Mouse (Mus musculus) spleen, postnatal 10 days (tissue): ENCODE data around the gene Slc16a14.
"Not testable (repeated sequence)": the region's sequence is repeated elsewhere in the genome, so short reads cannot be mapped to it uniquely, and the experiment has no call there.

Experiments
- DNase-seq, 2 experiments: peaks; one replicate each; pipeline ENCODE4 v3.0.0; 2021 to 2022; ENCODE audit warnings: low spot score in 2 of 2

Slc16a14 gene

GRCm38 (mm10) chr1:84934503-84935333, at the start of gene Slc16a14:
Slc16a14 (minus strand) TSS chr1:84935134.
- DNase-seq, result no peak

- DNase-seq, result not testable (repeated sequence)
These were observed 26.8 kb upstream of the Slc16a14 start for GRCm38 (mm10) chr1:84961779-84962178.

GRCm38 (mm10) chr1:84957713-84958112, 22.8 kb upstream of the Slc16a14 start:
- DNase-seq, result not testable (repeated sequence)

GRCm38 (mm10) chr1:84956771-84957170, 21.8 kb upstream of the Slc16a14 start:
- DNase-seq, result not testable (repeated sequence)

GRCm38 (mm10) chr1:84952456-84953181, 17.7 kb upstream of the Slc16a14 start:
- peak in 1 of 2 experiments; percentile 0 for DNase-seq

- no peak for DNase-seq
These were observed 16.6 kb upstream of the Slc16a14 start for GRCm38 (mm10) chr1:84951566-84951965.

- no peak for DNase-seq
These were observed 12.5 kb upstream of the Slc16a14 start for GRCm38 (mm10) chr1:84947390-84947789.

GRCm38 (mm10) chr1:84945950-84946349, 11.0 kb upstream of the Slc16a14 start:
- DNase-seq, result no peak

- DNase-seq, result no peak
These were observed 8.6 kb upstream of the Slc16a14 start for GRCm38 (mm10) chr1:84943549-84943948.

GRCm38 (mm10) chr1:84942666-84943065, 7.7 kb upstream of the Slc16a14 start:
- DNase-seq, result no peak

- no peak for DNase-seq
These were observed 5.4 kb upstream of the Slc16a14 start for GRCm38 (mm10) chr1:84940322-84940721.

GRCm38 (mm10) chr1:84939466-84939865, 4.5 kb upstream of the Slc16a14 start:
- no peak for DNase-seq

- DNase-seq, result no peak
These were observed 2.0 kb upstream of the Slc16a14 start for GRCm38 (mm10) chr1:84936716-84937510.

GRCm38 (mm10) chr1:84935668-84936067, 734 bp upstream of the Slc16a14 start:
- DNase-seq, result peak in 1 of 2 experiments; percentile 36

GRCm38 (mm10) chr1:84934151-84934502, 807 bp downstream of the Slc16a14 start:
- DNase-seq, result no peak

GRCm38 (mm10) chr1:84933472-84934150, 1.3 kb downstream of the Slc16a14 start:
- DNase-seq, result peak; percentile 28 to 72

- no peak for DNase-seq
These were observed 9.3 kb downstream of the Slc16a14 start for GRCm38 (mm10) chr1:84925599-84925998.

GRCm38 (mm10) chr1:84924134-84924533, 10.8 kb downstream of the Slc16a14 start:
- DNase-seq, result no peak

- no peak for DNase-seq
These were observed 11.5 kb downstream of the Slc16a14 start for GRCm38 (mm10) chr1:84923432-84923831.

- DNase-seq, result no peak
These were observed 16.1 kb downstream of the Slc16a14 start for GRCm38 (mm10) chr1:84918865-84919264.

GRCm38 (mm10) chr1:84915010-84915409, 19.9 kb downstream of the Slc16a14 start:
- no peak for DNase-seq
